Mouse (Mus musculus): Measurements from ENCODE around the gene Nudt3. TPM values are rescaled to one million over a fixed set of nuclear protein-coding genes. Genes with fewer than 3 reads are reported as not detected.

Gene Nudt3
- total RNA-seq, 2 experiments from 2014 or later: 11.3 to 43.1 TPM

GRCm38 (mm10) chr17:27554062-27554960, 69.0 kb downstream of the Nudt3 start:
- ATAC-seq (replicated peaks; ENCODE audit: low FRiP score, poor library complexity, severe bottlenecking): no peak

- ATAC-seq (replicated peaks; ENCODE audit: low FRiP score, poor library complexity, severe bottlenecking): no peak
These were observed 70.8 kb downstream of the Nudt3 start for GRCm38 (mm10) chr17:27552215-27553201.

GRCm38 (mm10) chr17:27551393-27551940, 71.8 kb downstream of the Nudt3 start:
- no peak for ATAC-seq (replicated peaks; ENCODE audit: low FRiP score, poor library complexity, severe bottlenecking)

- no peak for ATAC-seq (replicated peaks; ENCODE audit: low FRiP score, poor library complexity, severe bottlenecking)
These were observed 74.1 kb downstream of the Nudt3 start for GRCm38 (mm10) chr17:27549234-27549633.

GRCm38 (mm10) chr17:27547253-27547868, 75.9 kb downstream of the Nudt3 start:
- ATAC-seq (replicated peaks; ENCODE audit: low FRiP score, poor library complexity, severe bottlenecking): no peak

GRCm38 (mm10) chr17:27546574-27547085, 76.7 kb downstream of the Nudt3 start:
- ATAC-seq (replicated peaks; ENCODE audit: low FRiP score, poor library complexity, severe bottlenecking): no peak

GRCm38 (mm10) chr17:27545991-27546390, 77.3 kb downstream of the Nudt3 start:
- no peak for ATAC-seq (replicated peaks; ENCODE audit: low FRiP score, poor library complexity, severe bottlenecking)

- no peak for ATAC-seq (replicated peaks; ENCODE audit: low FRiP score, poor library complexity, severe bottlenecking)
These were observed 78.7 kb downstream of the Nudt3 start for GRCm38 (mm10) chr17:27544551-27544950.

- no peak for ATAC-seq (replicated peaks; ENCODE audit: low FRiP score, poor library complexity, severe bottlenecking)
These were observed 81.3 kb downstream of the Nudt3 start for GRCm38 (mm10) chr17:27541984-27542383.

GRCm38 (mm10) chr17:27541261-27541660, 82.0 kb downstream of the Nudt3 start:
- no peak for ATAC-seq (replicated peaks; ENCODE audit: low FRiP score, poor library complexity, severe bottlenecking)

GRCm38 (mm10) chr17:27534718-27535117, 88.6 kb downstream of the Nudt3 start:
- ATAC-seq (replicated peaks; ENCODE audit: low FRiP score, poor library complexity, severe bottlenecking): peak; percentile 85

GRCm38 (mm10) chr17:27533354-27533753, 89.9 kb downstream of the Nudt3 start:
- no peak for ATAC-seq (replicated peaks; ENCODE audit: low FRiP score, poor library complexity, severe bottlenecking)

GRCm38 (mm10) chr17:27532095-27532494, 91.2 kb downstream of the Nudt3 start:
- ATAC-seq (replicated peaks; ENCODE audit: low FRiP score, poor library complexity, severe bottlenecking): peak; percentile 61

Other genes starting within 250 kb of the Nudt3 start
- gene Grm4, start 102.1 kb downstream of the Nudt3 start, total RNA-seq (2015; ENCODE audit: low replicate concordance): not detected in 2 replicates
- gene Grm4, start 102.1 kb downstream of the Nudt3 start, total RNA-seq (2017; ENCODE audit: low replicate concordance): not detected in 2 replicates
- 40.7 and 57.7 TPM in 2 replicates for gene Hmga1, start 67.0 kb downstream of the Nudt3 start, total RNA-seq (2015; ENCODE audit: low replicate concordance)
- gene Hmga1, start 67.0 kb downstream of the Nudt3 start, total RNA-seq (2017; ENCODE audit: low replicate concordance): 21.2 and 30.6 TPM in 2 replicates
- gene AI413582, start 57.7 kb downstream of the Nudt3 start, total RNA-seq (2015; ENCODE audit: low replicate concordance): 2.9 and 6.8 TPM in 2 replicates
- gene AI413582, start 57.7 kb downstream of the Nudt3 start, total RNA-seq (2017; ENCODE audit: low replicate concordance): 3.1 and 14.1 TPM in 2 replicates
- gene RPS10-NUDT3, start 11.7 kb upstream of the Nudt3 start, total RNA-seq (2015; ENCODE audit: low replicate concordance): not detected in 2 replicates
- gene RPS10-NUDT3, start 11.7 kb upstream of the Nudt3 start, total RNA-seq (2017; ENCODE audit: low replicate concordance): 12.3 TPM in 1 of 2 replicates, not detected in the other
- gene Rps10, start 13.2 kb upstream of the Nudt3 start, total RNA-seq (2015; ENCODE audit: low replicate concordance): 648 and 718 TPM in 2 replicates
- 440 and 463 TPM in 2 replicates for gene Rps10, start 13.2 kb upstream of the Nudt3 start, total RNA-seq (2017; ENCODE audit: low replicate concordance)
- not detected in 2 replicates for gene Pacsin1, start 32.0 kb upstream of the Nudt3 start, total RNA-seq (2015; ENCODE audit: low replicate concordance)
- not detected in 2 replicates for gene Pacsin1, start 32.0 kb upstream of the Nudt3 start, total RNA-seq (2017; ENCODE audit: low replicate concordance)
- not detected in 2 replicates for gene Spdef, start 105.5 kb upstream of the Nudt3 start, total RNA-seq (2015; ENCODE audit: low replicate concordance)
- not detected in 2 replicates for gene Spdef, start 105.5 kb upstream of the Nudt3 start, total RNA-seq (2017; ENCODE audit: low replicate concordance)
- gene D17Wsu92e, start 197.2 kb upstream of the Nudt3 start, total RNA-seq (2015; ENCODE audit: low replicate concordance): 66.7 and 69.2 TPM in 2 replicates
- 124 and 152 TPM in 2 replicates for gene D17Wsu92e, start 197.2 kb upstream of the Nudt3 start, total RNA-seq (2017; ENCODE audit: low replicate concordance)
- gene Snrpc, start 214.7 kb upstream of the Nudt3 start, total RNA-seq (2015; ENCODE audit: low replicate concordance): 69.2 and 80.1 TPM in 2 replicates
- 29.2 and 44.5 TPM in 2 replicates for gene Snrpc, start 214.7 kb upstream of the Nudt3 start, total RNA-seq (2017; ENCODE audit: low replicate concordance)
- gene Uhrf1bp1, start 232.9 kb upstream of the Nudt3 start, total RNA-seq (2015; ENCODE audit: low replicate concordance): 2.9 and 11.2 TPM in 2 replicates
- gene Uhrf1bp1, start 232.9 kb upstream of the Nudt3 start, total RNA-seq (2017; ENCODE audit: low replicate concordance): 4.2 and 6.0 TPM in 2 replicates